Mouse (Mus musculus) small intestine, adult 2 months (tissue): ENCODE data around the gene B3galt5. TPM values are rescaled to one million over a fixed set of nuclear protein-coding genes. Genes with fewer than 3 reads are reported as not detected.

Experiments used
- H3K27ac ChIP-seq: fragments of 200-500 bp; 2 replicates; pipeline ENCODE4 v1.5.1; 2012; ENCODE audit warnings: low read depth, low read length, control low read depth, inconsistent platforms; ENCODE audit not compliant: insufficient read depth
- H3K27me3 ChIP-seq: fragments of 200-500 bp; 2 replicates; pipeline ENCODE4 v1.6.1; 2012; ENCODE audit warnings: mild to moderate bottlenecking, moderate library complexity, low read length, inconsistent platforms; ENCODE audit not compliant: control insufficient read depth, insufficient read depth
- H3K36me3 ChIP-seq: fragments of 200-500 bp; 2 replicates; pipeline ENCODE4 v1.6.1; 2012; ENCODE audit warnings: mild to moderate bottlenecking, low read length, control low read depth, inconsistent platforms; ENCODE audit not compliant: control insufficient read depth, insufficient read depth
- H3K4me1 ChIP-seq: fragments of 200-500 bp; 2 replicates; pipeline ENCODE4 v1.6.1; 2012; ENCODE audit warnings: low read length, inconsistent platforms, mixed read lengths; ENCODE audit not compliant: control insufficient read depth, insufficient read depth, insufficient read length
- H3K4me3 ChIP-seq: fragments of 200-500 bp; 2 replicates; pipeline ENCODE4 v1.5.1; 2012; ENCODE audit warnings: low read depth, mild to moderate bottlenecking, control low read depth, inconsistent platforms, low read length, moderate library complexity
- CTCF ChIP-seq: fragments of 200-500 bp; IDR thresholded peaks from 2 replicates; pipeline ENCODE4 v1.5.1; 2012; ENCODE audit warnings: low read depth, mild to moderate bottlenecking, control low read depth, inconsistent platforms, low read length, moderate library complexity, mixed read lengths; ENCODE audit not compliant: insufficient replicate concordance, insufficient read length; ENCODE audit errors: extremely low read depth
- POLR2A ChIP-seq: fragments of 200-500 bp; IDR thresholded peaks from 2 replicates; pipeline ENCODE4 v1.6.1; 2012; ENCODE audit warnings: low read depth, mild to moderate bottlenecking, control low read depth, inconsistent platforms, low read length, moderate library complexity
- WGBS: fragments of 180-500 bp; shearing (Covaris S2); methylation state at CpG from one replicate; pipeline ENCODE4 v1.1.7; 2018; 5-methylcytosine and 5-hydroxymethylcytosine counted together
- polyA plus RNA-seq: library from polyadenylated mRNA; depleted of rRNA; stranded (reverse); fragments of >200 nt; gene quantifications from 2 replicates; pipeline ENCODE4 v1.2.3, GENCODE M21; 2012

The B3galt5 gene
- polyA plus RNA-seq, 1 experiment: 0.34 TPM

DNA sequence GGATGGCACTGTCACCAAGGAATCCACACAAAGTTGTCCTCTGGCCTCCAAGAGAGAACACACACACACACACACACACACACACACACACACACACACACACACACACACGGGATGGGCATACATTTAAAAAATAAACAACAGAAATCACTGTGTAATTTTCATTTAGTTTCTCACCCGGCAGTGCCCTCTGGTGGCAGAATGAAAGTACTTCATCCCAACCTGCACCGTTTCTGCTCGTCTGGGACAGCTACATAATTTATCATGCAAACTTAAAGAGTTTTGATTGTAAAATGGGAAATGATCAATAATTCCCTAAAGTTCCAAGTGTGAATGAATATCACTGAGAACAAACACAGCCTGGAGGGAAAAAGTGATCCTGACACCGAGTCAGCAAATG lies 105.7 kb downstream of the B3galt5 start:
- TF ChIP-seq CTCF (peak; percentile 64; the same call in 1 of the 2 replicates), POLR2A (no peak)
- Histone ChIP-seq H3K4me1 (no peaks in the 10 kb centered on the region), H3K36me3 (no peaks in the 10 kb centered on the region), H3K27ac (no peak overlapping the region), H3K27me3 (no peaks in the 10 kb centered on the region), H3K4me3 (no peak overlapping the region)
- WGBS: 9% methylated on average over 5 of the region's 5 CpGs

DNA sequence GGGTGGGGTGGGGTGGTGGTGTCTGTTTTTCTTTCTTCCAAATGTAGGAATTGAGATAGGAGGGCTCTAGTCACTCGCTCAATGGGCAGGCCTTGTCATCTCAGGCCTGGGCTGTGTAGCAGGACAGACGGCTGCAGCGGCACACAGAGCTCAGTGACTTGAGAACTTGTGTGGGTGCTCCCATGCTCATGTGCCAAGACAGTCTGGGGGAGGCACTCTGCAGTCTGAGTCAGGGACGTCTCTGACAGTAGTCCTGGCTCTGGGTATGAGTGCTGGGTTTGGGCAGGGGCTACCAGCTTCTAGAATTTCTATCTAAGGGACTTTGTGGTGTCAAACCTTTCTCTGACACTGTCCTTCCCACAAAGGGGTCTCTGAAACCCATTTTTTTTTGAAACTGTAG lies 106.3 kb downstream of the B3galt5 start:
- no peaks in the 10 kb centered on the region for H3K4me1 ChIP-seq
- WGBS: 87% methylated on average over 4 of the region's 4 CpGs
- H3K27ac ChIP-seq: no peak overlapping the region
- H3K36me3 ChIP-seq: no peaks in the 10 kb centered on the region
- TF ChIP-seq POLR2A (no peak), CTCF (no peak)
- H3K4me3 ChIP-seq: no peak overlapping the region
- H3K27me3 ChIP-seq: no peaks in the 10 kb centered on the region

DNA sequence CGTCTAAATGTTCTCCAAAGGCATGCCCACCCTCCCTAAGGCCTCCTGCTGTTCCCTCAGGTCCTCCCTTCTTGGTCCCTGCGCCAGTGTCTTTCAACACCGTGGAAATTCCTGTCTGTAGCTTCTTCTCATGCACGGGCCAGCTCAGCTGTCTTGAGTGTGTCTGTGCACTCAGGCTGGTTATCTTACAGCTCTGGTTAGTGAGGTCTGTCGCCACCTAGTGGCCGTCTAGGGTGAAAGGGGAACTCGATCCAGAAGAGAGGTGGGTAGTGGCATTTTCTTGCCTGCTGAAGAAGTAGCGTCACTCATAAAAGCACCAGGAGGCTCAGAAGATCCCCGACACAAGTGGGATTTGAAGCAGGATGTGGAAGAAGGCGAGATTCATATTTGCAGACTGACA lies 109.5 kb downstream of the B3galt5 start:
- Histone ChIP-seq H3K4me3 (no peak overlapping the region), H3K27me3 (no peaks in the 10 kb centered on the region), H3K36me3 (no peaks in the 10 kb centered on the region), H3K4me1 (no peaks in the 10 kb centered on the region), H3K27ac (no peak overlapping the region)
- WGBS: 4% methylated on average over 10 of the region's 10 CpGs
- peak; percentile 95; the same call in 1 of the 2 replicates for TF ChIP-seq CTCF
- no peak for TF ChIP-seq POLR2A

DNA sequence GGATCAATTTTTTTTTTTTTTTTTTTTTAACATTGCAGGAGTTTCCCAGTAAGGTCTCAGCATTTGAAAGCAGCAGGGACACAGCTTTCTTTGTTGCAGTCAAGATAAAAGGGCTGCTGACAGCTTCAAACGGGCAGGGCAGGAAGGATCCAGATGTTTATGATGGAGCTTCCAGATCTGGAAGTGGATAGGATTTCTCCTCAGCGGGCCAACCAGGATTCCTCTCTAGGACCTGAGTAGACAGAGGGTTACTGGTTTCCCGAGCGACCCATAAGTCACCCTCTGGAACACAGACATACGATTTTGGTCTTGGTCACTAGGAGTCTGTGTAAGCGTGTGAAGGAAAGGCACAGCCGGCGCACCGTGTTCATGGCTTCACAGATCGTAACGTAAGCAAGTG lies 112.5 kb downstream of the B3galt5 start:
- Histone ChIP-seq H3K27ac (no peak overlapping the region), H3K4me3 (no peak overlapping the region), H3K36me3 (no peaks in the 10 kb centered on the region), H3K27me3 (no peaks in the 10 kb centered on the region), H3K4me1 (no peaks in the 10 kb centered on the region)
- WGBS: 58% methylated on average over 11 of the region's 11 CpGs
- no peak for TF ChIP-seq CTCF
- TF ChIP-seq POLR2A: no peak

DNA sequence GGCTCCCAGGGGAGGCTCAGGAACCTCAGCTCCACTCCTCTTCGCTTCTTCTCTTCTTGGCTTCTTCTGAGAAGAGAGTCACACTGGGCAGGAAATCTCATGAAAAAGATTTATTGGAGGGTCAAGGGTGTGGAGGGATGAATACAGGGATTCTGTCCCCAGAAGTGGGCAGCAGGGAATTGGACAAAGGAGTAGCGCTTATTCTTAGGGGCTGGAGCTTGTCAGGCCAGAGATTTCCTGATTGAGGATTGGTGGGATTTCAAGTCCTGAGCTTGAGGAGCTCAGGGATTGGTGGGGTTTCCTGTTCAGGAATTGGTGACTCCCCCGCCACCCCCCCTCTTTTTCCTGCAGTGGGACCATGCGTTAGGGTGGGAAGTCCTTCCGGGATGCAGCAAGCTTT lies 113.2 kb downstream of the B3galt5 start:
- WGBS: 81% methylated on average over 5 of the region's 5 CpGs
- Histone ChIP-seq H3K27ac (no peak overlapping the region), H3K36me3 (no peaks in the 10 kb centered on the region), H3K4me3 (no peak overlapping the region), H3K4me1 (0 out of 2 replicates have a peak, but pooled peaks cover 2% of the 10 kb centered on the region), H3K27me3 (no peaks in the 10 kb centered on the region)
- TF ChIP-seq CTCF: no peak
- no peak for TF ChIP-seq POLR2A

DNA sequence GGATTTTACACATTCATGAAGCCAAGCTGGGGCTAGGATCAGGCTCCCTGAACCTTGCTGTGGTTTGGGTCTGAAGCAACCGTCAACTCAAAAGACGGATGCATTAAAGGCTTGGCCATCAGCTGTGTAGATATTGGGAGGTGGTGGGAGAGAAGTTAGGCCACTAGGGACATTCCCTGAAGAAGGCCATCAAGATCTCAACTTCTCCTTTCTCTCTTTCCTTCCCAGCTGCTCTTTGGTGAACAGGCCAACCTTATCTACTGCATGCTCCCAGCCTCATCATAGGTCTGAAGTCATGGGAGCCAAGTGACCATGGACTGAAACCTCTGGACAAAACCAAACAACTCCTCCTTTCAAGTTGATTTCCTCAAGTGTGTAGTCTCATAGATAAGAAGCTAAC lies 115.9 kb downstream of the B3galt5 start:
- H3K27ac ChIP-seq: no peak overlapping the region
- H3K4me3 ChIP-seq: no peak overlapping the region
- 93% methylated on average over 2 of the region's 2 CpGs for WGBS
- no peaks in the 10 kb centered on the region for H3K36me3 ChIP-seq
- H3K27me3 ChIP-seq: no peaks in the 10 kb centered on the region
- TF ChIP-seq CTCF (no peak), POLR2A (no peak)
- H3K4me1 ChIP-seq: peaks cover 4% of the 10 kb centered on the region; the same call in 1 of the 2 replicates

DNA sequence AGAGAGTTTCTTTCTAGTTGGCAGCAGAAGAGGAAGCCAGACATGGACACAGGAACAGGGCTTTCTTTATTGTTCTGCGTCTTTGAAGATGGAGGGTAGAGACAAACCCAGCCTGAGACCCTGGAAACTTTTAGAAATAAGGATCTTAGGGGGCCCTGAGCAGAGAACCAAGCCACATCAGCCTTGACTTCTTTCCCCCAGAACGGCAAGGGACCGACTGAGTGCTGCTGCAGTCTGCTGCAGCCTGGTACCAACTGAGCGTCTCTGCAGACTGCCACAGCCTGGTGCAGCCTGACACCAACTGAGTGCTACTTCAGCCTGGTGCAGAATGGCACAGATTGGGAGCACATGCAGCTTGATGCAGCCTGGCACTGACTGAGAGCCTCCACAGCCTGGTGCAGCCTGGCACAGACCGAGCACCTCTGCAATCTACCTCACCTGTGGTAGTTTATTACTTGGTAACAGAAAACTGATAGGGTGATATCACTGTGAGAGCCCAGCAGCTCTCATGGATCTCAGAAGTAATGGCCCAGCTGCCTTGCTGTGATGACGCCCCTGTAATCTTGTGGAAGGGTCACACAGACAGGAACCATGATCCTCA lies 117.8 kb downstream of the B3galt5 start:
- no peaks in the 10 kb centered on the region for H3K27me3 ChIP-seq
- TF ChIP-seq POLR2A (no peak), CTCF (no peak)
- H3K36me3 ChIP-seq: no peaks in the 10 kb centered on the region
- H3K27ac ChIP-seq: no peak overlapping the region
- H3K4me1 ChIP-seq: peaks cover 4% of the 10 kb centered on the region; the same call in 1 of the 2 replicates
- WGBS: 47% methylated on average over 6 of the region's 6 CpGs
- H3K4me3 ChIP-seq: no peak overlapping the region
